Comparison of ENCODE assay signal across 8 mouse cellular contexts in genomic region chr10:12757943-12758701, GRCm38 (mm10).
A peak's percentile ranks its signal among the peaks of the same experiment; 100 is the strongest.
DNase-seq lines count a peak whose midpoint lies in the region; ATAC-seq and TF ChIP-seq lines count a peak whose summit lies in the region.

No protein-coding gene starts in this region.

- ATAC-seq in Patski, result peak; percentile 92
- no peak for ATAC-seq in kidney, postnatal 0 days (replicated peaks; ENCODE audit: low FRiP score, low read depth)
- ATAC-seq in neural tube, embryonic 14.5 days (ENCODE audit: low read depth), result peak; percentile 46; the same call in 1 of the 2 replicates

- WGBS in kidney, postnatal 0 days, result 37% methylated on average over 5 of the region's 5 CpGs
- 25% methylated on average over 5 of the region's 5 CpGs for WGBS in neural tube, embryonic 14.5 days
- 74% methylated on average over 5 of the region's 5 CpGs for WGBS in forebrain, embryonic 10.5 days

- 0 out of 2 replicates have a peak, but pooled peaks cover 4% of the 10 kb centered on the region for H3K36me3 ChIP-seq in kidney, postnatal 0 days (ENCODE audit: insufficient read depth, low read length)
- H3K36me3 ChIP-seq in neural tube, embryonic 14.5 days (ENCODE audit: control insufficient read depth, insufficient read depth, low read length), result no peaks in the 10 kb centered on the region
- no peaks in the 10 kb centered on the region for H3K36me3 ChIP-seq in forebrain, embryonic 10.5 days (replicated peaks)

- no peaks in the 10 kb centered on the region for H3K9me3 ChIP-seq in kidney, postnatal 0 days (replicated peaks; ENCODE audit: low read length)
- no peaks in the 10 kb centered on the region for H3K9me3 ChIP-seq in neural tube, embryonic 14.5 days (ENCODE audit: control insufficient read depth, low read length)
- H3K9me3 ChIP-seq in forebrain, embryonic 10.5 days, result no peaks in the 10 kb centered on the region

- DNase-seq in layer of hippocampus, adult 11-12 months (ENCODE audit: low spot score), result peak; percentile 26
- DNase-seq in layer of hippocampus, postnatal 25 days (ENCODE audit: extremely low spot score in 1 of 2, low spot score in 1 of 2), result no peak
- peak; percentile 44 for DNase-seq in Patski (ENCODE audit: low read depth, low spot score)
- DNase-seq in gastrocnemius, adult 18-20 months (ENCODE audit: low spot score), result peak; percentile 81
- DNase-seq in kidney, postnatal 0 days (ENCODE audit: low spot score), result peak; percentile 50
- DNase-seq in forebrain, embryonic 10.5 days (ENCODE audit: extremely low spot score, low spot score), result no peak
- no peak for DNase-seq in thymus, postnatal 36 days

- in situ Hi-C loops in Patski (cut with MboI; ENCODE audit: low pct_unique_long_range_greater_than_20kb), result no loop called here

- CTCF ChIA-PET in Patski (lab: Charles Lee), result interaction anchor here (1.3 to 2.6 kb wide), 4 partner anchors 15 to 67 kb away, joined by 3 to 7 read pairs (median 4); no protein-coding TSS in a partner anchor

- POLR2A ChIA-PET in Patski (lab: Charles Lee), result no interaction called here

- H3K9ac ChIP-seq in kidney, postnatal 0 days (ENCODE audit: low read depth, low read length), result no peak overlapping the region
- H3K9ac ChIP-seq in neural tube, embryonic 14.5 days (replicated peaks; ENCODE audit: low read depth, low read length), result no peak overlapping the region

- H3K27me3 ChIP-seq in Patski, result no peaks in the 10 kb centered on the region
- no peaks in the 10 kb centered on the region for H3K27me3 ChIP-seq in kidney, postnatal 0 days (ENCODE audit: insufficient read depth, low read length)
- H3K27me3 ChIP-seq in neural tube, embryonic 14.5 days (ENCODE audit: control insufficient read depth, insufficient read depth, low read length), result no peaks in the 10 kb centered on the region
- H3K27me3 ChIP-seq in forebrain, embryonic 10.5 days (ENCODE audit: poor library complexity, severe bottlenecking), result no peaks in the 10 kb centered on the region

- H3K4me1 ChIP-seq in kidney, postnatal 0 days (replicated peaks; ENCODE audit: insufficient read depth, low read length), result 0 out of 2 replicates have a peak, but pooled peaks cover 2% of the 10 kb centered on the region
- 0 out of 2 replicates have a peak, but pooled peaks cover 2% of the 10 kb centered on the region for H3K4me1 ChIP-seq in neural tube, embryonic 14.5 days (ENCODE audit: control insufficient read depth, insufficient read depth, low read length)
- no peaks in the 10 kb centered on the region; the same call in 1 of the 2 replicates for H3K4me1 ChIP-seq in forebrain, embryonic 10.5 days

- no peak overlapping the region for H3K27ac ChIP-seq in kidney, postnatal 0 days
- no peak overlapping the region for H3K27ac ChIP-seq in neural tube, embryonic 14.5 days (ENCODE audit: low read depth, low read length)
- no peak overlapping the region for H3K27ac ChIP-seq in forebrain, embryonic 10.5 days

- no peak overlapping the region for H3K4me2 ChIP-seq in kidney, postnatal 0 days (ENCODE audit: low read length)
- H3K4me2 ChIP-seq in neural tube, embryonic 14.5 days (ENCODE audit: low read depth, low read length), result no peak overlapping the region

- H3K4me3 ChIP-seq in kidney, postnatal 0 days (replicated peaks; ENCODE audit: low read depth, low read length), result no peak overlapping the region
- no peak overlapping the region for H3K4me3 ChIP-seq in neural tube, embryonic 14.5 days (ENCODE audit: low read depth, low read length)
- no peak overlapping the region for H3K4me3 ChIP-seq in forebrain, embryonic 10.5 days

- no peak for TF ChIP-seq CTCF in Patski (IDR thresholded peaks at IDR 0.05)
- no peak for TF ChIP-seq CTCF in kidney, postnatal 0 days (IDR thresholded peaks at IDR 0.05; ENCODE audit: low read depth)

Comparison
In these comparisons a context has a peak if more than half of its experiments do, and no peak if none do; other contexts are left out.
1. DNase-seq: peak in layer of hippocampus, adult 11-12 months (single experiment), Patski (single experiment), gastrocnemius, adult 18-20 months (single experiment) and kidney, postnatal 0 days (single experiment); none in layer of hippocampus, postnatal 25 days (0 of 2), forebrain, embryonic 10.5 days (single experiment) and thymus, postnatal 36 days (0 of 2).